In the genomic region with DNA sequence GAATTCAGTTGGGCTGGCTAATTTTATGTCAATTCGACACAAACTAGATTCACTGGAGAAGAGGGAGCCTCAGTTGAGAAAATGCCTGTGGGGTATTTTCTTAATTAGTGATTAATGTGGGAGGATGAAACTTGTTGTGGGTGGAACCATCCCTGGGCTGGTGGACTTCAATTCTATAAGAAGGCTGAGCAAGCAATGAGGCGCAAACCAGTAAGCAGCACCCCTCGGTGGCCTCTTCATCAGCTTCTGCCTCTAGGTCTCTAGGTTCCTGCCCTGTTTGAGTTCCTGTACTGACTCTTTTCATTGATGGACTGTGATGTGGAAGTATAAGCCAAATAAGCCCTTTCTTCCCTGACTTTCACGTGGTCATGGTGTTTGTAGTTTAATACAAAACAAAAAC, we compare ENCODE assay signal across 22 mouse cellular contexts. TPM values are rescaled to one million over a fixed set of nuclear protein-coding genes. Genes with fewer than 3 reads are reported as not detected.
DNase-seq lines count a peak whose midpoint lies in the region; ATAC-seq and TF ChIP-seq lines count a peak whose summit lies in the region.
"Had no signal": no experiment of that assay in that cellular context is flagged by ENCODE, and none has a peak within 500 bp of the region (broad histone marks: within the 10 kb centered on the region; RNA-seq: fewer than 3 reads in every experiment).

No protein-coding gene starts in this region.

- no peaks in the 10 kb centered on the region for H3K27me3 ChIP-seq in intestine, embryonic 14.5 days (replicated peaks; ENCODE audit: control insufficient read depth, insufficient read depth, low read length)
- H3K27me3 ChIP-seq in intestine, embryonic 16.5 days (replicated peaks; ENCODE audit: control insufficient read depth, insufficient read depth, low read length): no peaks in the 10 kb centered on the region
- H3K27me3 ChIP-seq in stomach, postnatal 0 days (ENCODE audit: control insufficient read depth, insufficient read depth, low read length): no peaks in the 10 kb centered on the region
- H3K27me3 ChIP-seq: CH12.LX; embryonic facial prominence, embryonic 12.5 days; hindbrain, embryonic 12.5 days; Patski had no signal

- H3K4me2 ChIP-seq in intestine, embryonic 14.5 days (ENCODE audit: low read length): no peak overlapping the region
- H3K4me2 ChIP-seq in intestine, embryonic 16.5 days (ENCODE audit: low read depth, low read length): no peak overlapping the region
- H3K4me2 ChIP-seq in stomach, postnatal 0 days (replicated peaks; ENCODE audit: low read depth): no peak overlapping the region
- H3K4me2 ChIP-seq: embryonic facial prominence, embryonic 12.5 days; heart, embryonic 13.5 days; hindbrain, embryonic 12.5 days had no signal

- no peak overlapping the region for H3K4me3 ChIP-seq in intestine, embryonic 14.5 days (ENCODE audit: low read depth, low read length)
- no peak overlapping the region for H3K4me3 ChIP-seq in intestine, embryonic 16.5 days (ENCODE audit: low read length)
- H3K4me3 ChIP-seq in stomach, postnatal 0 days (ENCODE audit: low read depth, low read length): no peak overlapping the region
- H3K4me3 ChIP-seq: embryonic facial prominence, embryonic 12.5 days; heart, embryonic 13.5 days; hindbrain, embryonic 12.5 days had no signal

- no peaks in the 10 kb centered on the region for H3K9me3 ChIP-seq in intestine, embryonic 14.5 days (ENCODE audit: control insufficient read depth, low read length)
- no peaks in the 10 kb centered on the region for H3K9me3 ChIP-seq in intestine, embryonic 16.5 days (ENCODE audit: control insufficient read depth, low read length)
- H3K9me3 ChIP-seq in stomach, postnatal 0 days (ENCODE audit: control insufficient read depth, low read length): no peaks in the 10 kb centered on the region
- H3K9me3 ChIP-seq: embryonic facial prominence, embryonic 12.5 days; heart, embryonic 13.5 days; hindbrain, embryonic 12.5 days had no signal

- TF ChIP-seq EP300 in stomach, postnatal 0 days (optimal IDR thresholded peaks at IDR 0.05): no peak

- H3K36me3 ChIP-seq in intestine, embryonic 14.5 days (ENCODE audit: control insufficient read depth, insufficient read depth, low read length): peaks cover 14% of the 10 kb centered on the region; the same call in 1 of the 2 replicates
- peaks cover 17% of the 10 kb centered on the region; the same call in 1 of the 2 replicates for H3K36me3 ChIP-seq in intestine, embryonic 16.5 days (ENCODE audit: control insufficient read depth, insufficient read depth, low read length)
- no peaks in the 10 kb centered on the region for H3K36me3 ChIP-seq in stomach, postnatal 0 days (ENCODE audit: control insufficient read depth, insufficient read depth, low read length)

- no peak for ATAC-seq in intestine, embryonic 14.5 days (replicated peaks; ENCODE audit: low FRiP score, low TSS enrichment, low read depth)
- ATAC-seq in intestine, embryonic 16.5 days: no peak
- no peak for ATAC-seq in stomach, postnatal 0 days (ENCODE audit: low FRiP score, low TSS enrichment)
- ATAC-seq: activated CD4-positive, CD25-positive, alpha-beta regulatory T cell, adult 4 months; forebrain, embryonic 16.5 days; hindbrain, embryonic 16.5 days; inflammation-experienced regulatory T-cells, adult 6 months; Patski had no signal

- no peak for TF ChIP-seq CTCF in stomach, postnatal 0 days (IDR thresholded peaks at IDR 0.05; ENCODE audit: low read depth)

- 82% methylated on average over 4 of the region's 4 CpGs for WGBS in intestine, embryonic 14.5 days
- 83% methylated on average over 4 of the region's 4 CpGs for WGBS in intestine, embryonic 16.5 days
- WGBS in stomach, postnatal 0 days: 76% methylated on average over 4 of the region's 4 CpGs

- peak; percentile 41 for DNase-seq in heart, adult 11 months
- no peak for DNase-seq in heart, adult 18-20 months
- DNase-seq in intestine, embryonic 14.5 days (ENCODE audit: low spot score): peak; percentile 10
- DNase-seq in spleen, postnatal 4 days (ENCODE audit: low spot score in 2 of 2): peak; percentile 4 to 38
- DNase-seq in spleen, postnatal 10 days (ENCODE audit: low spot score in 2 of 2): no peak
- DNase-seq in stomach, postnatal 0 days (ENCODE audit: low spot score): peak; percentile 4
- DNase-seq: adrenal gland, postnatal 14 days; cerebellum, adult 11-12 months; cerebellum, adult 9-10 months; cerebellum, postnatal 36 days; gastrocnemius, postnatal 10 days; heart, postnatal 36 days had no signal

- H3K27ac ChIP-seq in intestine, embryonic 14.5 days (ENCODE audit: low read depth): no peak overlapping the region
- H3K27ac ChIP-seq in intestine, embryonic 16.5 days (ENCODE audit: low read length): no peak overlapping the region
- no peak overlapping the region for H3K27ac ChIP-seq in stomach, postnatal 0 days (replicated peaks)
- H3K27ac ChIP-seq: embryonic facial prominence, embryonic 12.5 days; heart, embryonic 13.5 days; hindbrain, embryonic 12.5 days had no signal

- H3K4me1 ChIP-seq in intestine, embryonic 14.5 days (replicated peaks; ENCODE audit: control insufficient read depth, insufficient read depth, low read length): peaks cover 3% of the 10 kb centered on the region; the same call in 1 of the 2 replicates
- peaks cover 6% of the 10 kb centered on the region for H3K4me1 ChIP-seq in intestine, embryonic 16.5 days (ENCODE audit: control insufficient read depth, insufficient read depth, low read length)
- 0 out of 2 replicates have a peak, but pooled peaks cover 4% of the 10 kb centered on the region for H3K4me1 ChIP-seq in stomach, postnatal 0 days (replicated peaks; ENCODE audit: control insufficient read depth, insufficient read depth)

- no peak overlapping the region for H3K9ac ChIP-seq in intestine, embryonic 14.5 days (ENCODE audit: low read length)
- no peak overlapping the region for H3K9ac ChIP-seq in intestine, embryonic 16.5 days (ENCODE audit: low read depth, low read length)
- no peak overlapping the region for H3K9ac ChIP-seq in stomach, postnatal 0 days (ENCODE audit: low read length)
- H3K9ac ChIP-seq: embryonic facial prominence, embryonic 12.5 days; heart, embryonic 13.5 days; hindbrain, embryonic 12.5 days had no signal

RNA-seq across cellular contexts. Expression of gene Nup62, which starts 5.5 kb away (rescaled TPM):
- 10 to 100 TPM; 25.4 to 26.0 TPM for total RNA-seq in heart, adult 18-20 months (2021)
- polyA plus RNA-seq in intestine, embryonic 14.5 days (2014; fragmentation: Nextera tagmentation; extraction: Ambion mirVana): 65.8 and 68.8 TPM in 2 replicates
- polyA plus RNA-seq in intestine, embryonic 16.5 days (2015; fragmentation: Nextera tagmentation; extraction: Ambion mirVana): 78.7 and 87.8 TPM in 2 replicates
- polyA plus RNA-seq in stomach, postnatal 0 days (2015; fragmentation: Nextera tagmentation; extraction: Ambion mirVana): 33.4 and 34.9 TPM in 2 replicates

RNA-seq across cellular contexts. Expression of gene Il4i1, which starts 5.8 kb away (rescaled TPM):
- 1 to 10 TPM in 1 of 2 experiments, under 1 TPM in 1; 0.62 to 4.8 TPM for total RNA-seq in heart, adult 18-20 months (2021)
- 2.0 TPM in 2 replicates for polyA plus RNA-seq in intestine, embryonic 14.5 days (2014; fragmentation: Nextera tagmentation; extraction: Ambion mirVana)
- polyA plus RNA-seq in intestine, embryonic 16.5 days (2015; fragmentation: Nextera tagmentation; extraction: Ambion mirVana): 1.5 and 1.8 TPM in 2 replicates
- 0.69 and 0.75 TPM in 2 replicates for polyA plus RNA-seq in stomach, postnatal 0 days (2015; fragmentation: Nextera tagmentation; extraction: Ambion mirVana)

RNA-seq across cellular contexts. Expression of gene Atf5, which starts 6.1 kb away (rescaled TPM):
- 10 to 100 TPM; 60.2 to 62.7 TPM for total RNA-seq in heart, adult 18-20 months (2021)
- polyA plus RNA-seq in intestine, embryonic 14.5 days (2014; fragmentation: Nextera tagmentation; extraction: Ambion mirVana): 2.4 and 3.0 TPM in 2 replicates
- polyA plus RNA-seq in intestine, embryonic 16.5 days (2015; fragmentation: Nextera tagmentation; extraction: Ambion mirVana): 4.9 and 5.5 TPM in 2 replicates
- polyA plus RNA-seq in stomach, postnatal 0 days (2015; fragmentation: Nextera tagmentation; extraction: Ambion mirVana): 7.3 and 7.7 TPM in 2 replicates

RNA-seq across cellular contexts. Expression of gene Akt1s1, which starts 38.4 kb away (rescaled TPM):
- 10 to 100 TPM; 65.1 to 67.1 TPM for total RNA-seq in heart, adult 18-20 months (2021)
- 63.7 and 68.0 TPM in 2 replicates for polyA plus RNA-seq in intestine, embryonic 14.5 days (2014; fragmentation: Nextera tagmentation; extraction: Ambion mirVana)
- 105 and 107 TPM in 2 replicates for polyA plus RNA-seq in intestine, embryonic 16.5 days (2015; fragmentation: Nextera tagmentation; extraction: Ambion mirVana)
- 70.8 and 75.2 TPM in 2 replicates for polyA plus RNA-seq in stomach, postnatal 0 days (2015; fragmentation: Nextera tagmentation; extraction: Ambion mirVana)

RNA-seq across cellular contexts. Expression of gene Tbc1d17, which starts 38.5 kb away (rescaled TPM):
- 10 to 100 TPM; 36.7 to 57.6 TPM for total RNA-seq in heart, adult 18-20 months (2021)
- polyA plus RNA-seq in intestine, embryonic 14.5 days (2014; fragmentation: Nextera tagmentation; extraction: Ambion mirVana): 72.4 and 74.8 TPM in 2 replicates
- polyA plus RNA-seq in intestine, embryonic 16.5 days (2015; fragmentation: Nextera tagmentation; extraction: Ambion mirVana): 73.6 and 77.9 TPM in 2 replicates
- polyA plus RNA-seq in stomach, postnatal 0 days (2015; fragmentation: Nextera tagmentation; extraction: Ambion mirVana): 45.4 and 48.0 TPM in 2 replicates

Comparison
In these comparisons a context has a peak if more than half of its experiments do, and no peak if none do; other contexts are left out.
1. DNase-seq: peak in heart, adult 11 months (single experiment), intestine, embryonic 14.5 days (single experiment), spleen, postnatal 4 days (2 of 2) and stomach, postnatal 0 days (single experiment); none in heart, adult 18-20 months (0 of 2) and spleen, postnatal 10 days (0 of 2).